Comparison of ENCODE assay signal across 9 mouse cellular contexts in the genomic region with DNA sequence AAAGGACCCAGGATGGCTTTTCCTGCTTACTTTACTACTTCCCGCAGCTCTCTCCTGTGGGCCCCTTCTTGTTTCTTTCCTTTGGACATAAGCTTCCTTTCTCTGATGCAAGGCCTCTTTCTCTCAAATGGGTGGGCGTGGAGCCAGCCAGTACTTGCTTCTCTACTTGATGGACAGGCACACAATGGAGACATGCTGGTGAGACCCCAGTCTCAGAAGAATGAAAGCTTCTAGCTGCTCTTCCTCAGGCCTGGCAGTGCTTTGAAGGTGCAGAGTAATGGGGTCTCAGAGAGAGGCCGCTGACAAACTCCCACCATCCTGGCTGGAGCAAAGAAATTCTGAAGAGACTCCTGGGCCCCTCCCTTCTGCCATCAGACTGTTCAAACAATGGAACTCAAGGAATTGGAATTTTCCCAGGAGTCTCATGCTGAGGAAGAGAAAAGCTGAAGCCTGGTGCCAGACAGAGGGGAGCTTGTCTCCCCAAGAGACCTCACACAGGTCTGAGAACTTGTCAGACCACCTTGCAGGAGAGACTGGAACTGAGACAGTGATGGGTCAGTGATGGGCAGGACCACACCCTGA. TPM values are rescaled to one million over a fixed set of nuclear protein-coding genes. Genes with fewer than 3 reads are reported as not detected.
DNase-seq lines count a peak whose midpoint lies in the region; ATAC-seq and TF ChIP-seq lines count a peak whose summit lies in the region.
"Had no signal": no experiment of that assay in that cellular context is flagged by ENCODE, and none has a peak within 500 bp of the region (broad histone marks: within the 10 kb centered on the region; RNA-seq: fewer than 3 reads in every experiment).

No protein-coding gene starts in this region.

- peaks cover 19% of the 10 kb centered on the region; the same call in 1 of the 2 replicates for H3K4me1 ChIP-seq in embryonic facial prominence, embryonic 12.5 days
- H3K4me1 ChIP-seq in hindbrain, postnatal 0 days (ENCODE audit: insufficient read depth, low read length) = 0 out of 2 replicates have a peak, but pooled peaks cover 3% of the 10 kb centered on the region
- peaks cover 23% of the 10 kb centered on the region for H3K4me1 ChIP-seq in stomach, embryonic 15.5 days

- no peak for TF ChIP-seq CTCF in hindbrain, postnatal 0 days (IDR thresholded peaks at IDR 0.05; ENCODE audit: low read depth)

- peak; percentile 63 for DNase-seq in right cerebral cortex, postnatal 4 days
- no peak for DNase-seq in right cerebral cortex, adult 2 months (ENCODE audit: low spot score in 2 of 2)
- DNase-seq in hindbrain, postnatal 0 days (ENCODE audit: low spot score) = peak; percentile 85
- DNase-seq in cerebellum, postnatal 36 days = no peak
- no peak for DNase-seq in left cerebral cortex, adult 9 months (ENCODE audit: low spot score in 2 of 2)
- DNase-seq: cerebellum, adult 9-10 months had no signal

- no peak overlapping the region for H3K9ac ChIP-seq in embryonic facial prominence, embryonic 12.5 days
- no peak overlapping the region for H3K9ac ChIP-seq in hindbrain, postnatal 0 days (replicated peaks; ENCODE audit: low read length)
- no peak overlapping the region for H3K9ac ChIP-seq in stomach, embryonic 15.5 days

- H3K36me3 ChIP-seq in embryonic facial prominence, embryonic 12.5 days = no peaks in the 10 kb centered on the region
- no peaks in the 10 kb centered on the region for H3K36me3 ChIP-seq in hindbrain, postnatal 0 days (ENCODE audit: insufficient read depth, low read length)
- no peaks in the 10 kb centered on the region for H3K36me3 ChIP-seq in stomach, embryonic 15.5 days

- no peaks in the 10 kb centered on the region for H3K27me3 ChIP-seq in embryonic facial prominence, embryonic 12.5 days
- no peaks in the 10 kb centered on the region for H3K27me3 ChIP-seq in hindbrain, postnatal 0 days (ENCODE audit: insufficient read depth, low read length)
- H3K27me3 ChIP-seq in stomach, embryonic 15.5 days (replicated peaks) = no peaks in the 10 kb centered on the region

- H3K27ac ChIP-seq in embryonic facial prominence, embryonic 12.5 days = peak overlapping the region; percentile 55
- H3K27ac ChIP-seq in hindbrain, postnatal 0 days = peak overlapping the region; percentile 64
- peak overlapping the region; percentile 63 for H3K27ac ChIP-seq in stomach, embryonic 15.5 days

- WGBS in embryonic facial prominence, embryonic 12.5 days = 9% methylated on average over 3 of the region's 3 CpGs
- WGBS in hindbrain, postnatal 0 days = 10% methylated on average over 3 of the region's 3 CpGs
- 25% methylated on average over 3 of the region's 3 CpGs for WGBS in stomach, embryonic 15.5 days

- H3K9me3 ChIP-seq in embryonic facial prominence, embryonic 12.5 days = no peaks in the 10 kb centered on the region
- no peaks in the 10 kb centered on the region for H3K9me3 ChIP-seq in hindbrain, postnatal 0 days (ENCODE audit: low read length)
- H3K9me3 ChIP-seq in stomach, embryonic 15.5 days = no peaks in the 10 kb centered on the region

- ATAC-seq in embryonic facial prominence, embryonic 12.5 days (ENCODE audit: insufficient number of reproducible peaks, insufficient read depth, low FRiP score, low TSS enrichment) = peak; percentile 47; the same call in 1 of the 2 replicates
- peak; percentile 92 for ATAC-seq in hindbrain, postnatal 0 days
- ATAC-seq in stomach, embryonic 15.5 days (ENCODE audit: insufficient read depth, low FRiP score, low read depth) = 0 out of 2 replicates have a peak, but pooled peaks have one; percentile 6
- ATAC-seq in monocyte, adult 5-6 weeks (replicated peaks; ENCODE audit: insufficient number of reproducible peaks, low FRiP score, low TSS enrichment, poor library complexity, severe bottlenecking) = no peak

- no peak overlapping the region for H3K4me2 ChIP-seq in embryonic facial prominence, embryonic 12.5 days (replicated peaks)
- H3K4me2 ChIP-seq in hindbrain, postnatal 0 days (ENCODE audit: low read depth, low read length) = no peak overlapping the region
- H3K4me2 ChIP-seq in stomach, embryonic 15.5 days = no peak overlapping the region

- no peak overlapping the region for H3K4me3 ChIP-seq in embryonic facial prominence, embryonic 12.5 days
- H3K4me3 ChIP-seq in hindbrain, postnatal 0 days (ENCODE audit: low read length) = no peak overlapping the region
- H3K4me3 ChIP-seq in stomach, embryonic 15.5 days (replicated peaks) = no peak overlapping the region

RNA-seq across cellular contexts. Expression of gene Fadd, which starts 46.2 kb away (rescaled TPM):
- 10.1 and 10.3 TPM in 2 replicates for polyA plus RNA-seq in embryonic facial prominence, embryonic 12.5 days (2016; fragmentation: Nextera tagmentation; extraction: Ambion mirVana)
- 3.4 and 4.3 TPM in 2 replicates for total RNA-seq in hindbrain, postnatal 0 days (2014; rRNA removed)
- 3.1 and 3.7 TPM in 2 replicates for polyA plus RNA-seq in hindbrain, postnatal 0 days (2015; fragmentation: Nextera tagmentation; extraction: Ambion mirVana)
- polyA plus RNA-seq in stomach, embryonic 15.5 days (2015; fragmentation: Nextera tagmentation; extraction: Ambion mirVana) = 11.7 TPM in 2 replicates
- 3.0 to 6.1 TPM (median 5.4 TPM) in 3 replicates for total RNA-seq in monocyte, adult 5-6 weeks (2017)

Comparison
In these comparisons a context has a peak if more than half of its experiments do, and no peak if none do; other contexts are left out.
1. DNase-seq: peak in right cerebral cortex, postnatal 4 days (single experiment) and hindbrain, postnatal 0 days (single experiment); none in right cerebral cortex, adult 2 months (0 of 2), cerebellum, postnatal 36 days (0 of 2) and left cerebral cortex, adult 9 months (0 of 2).
2. Peak in every context shown above with its lines, with median percentiles within 50 percentile points of each other: H3K27ac ChIP-seq.